Mouse (Mus musculus) neutrophil, adult 59 days (primary cell): ENCODE results near the gene F3. TPM values are rescaled to one million over a fixed set of nuclear protein-coding genes. Genes with fewer than 3 reads are reported as not detected.

ENCODE experiments used
- total RNA-seq, 2 experiments: library from RNA; stranded (reverse); gene quantifications; 1 replicate in 1 of 2; 2 replicates in 1 of 2; pipeline ENCODE4 v1.2.4; 2023

F3 gene
- 1 to 10 TPM; 3.3 to 5.4 TPM for total RNA-seq

GRCm38 (mm10) chr3:121722971-121723844, at the start of gene F3:
F3 (plus strand) TSS chr3:121723537.

Other genes with a start within 250 kb of the F3 start
- gene Slc44a3, start 191.1 kb upstream of the F3 start, total RNA-seq: under 1 TPM in 1 of 2 experiments, not detected in 1; 0.42 TPM
- gene 4930432M17Rik, start 52.8 kb upstream of the F3 start, total RNA-seq: not detected
- gene Abcd3, start 91.8 kb downstream of the F3 start, total RNA-seq: 10 to 100 TPM; 10.8 to 11.9 TPM
- 1 to 10 TPM; 1.2 to 1.3 TPM for gene Arhgap29, start 229.0 kb downstream of the F3 start, total RNA-seq